Mouse (Mus musculus) erythroid progenitor cell, adult 5-6 weeks (primary cell): ENCODE data around the gene Ergic2. TPM values are rescaled to one million over a fixed set of nuclear protein-coding genes. Genes with fewer than 3 reads are reported as not detected.

Experiments
- total RNA-seq, 2 experiments: library from RNA; stranded (forward) in 1 of 2; stranded (reverse) in 1 of 2; fragments of 150-400 nt in 1 of 2; fragments of 186-747, 209-891 nt in 1 of 2; gene quantifications; 2 replicates each; pipeline versions ENCODE4 v1.2.3 to v1.2.4; 2015 to 2017; ENCODE audit warnings: low replicate concordance in 2 of 2

The Ergic2 gene
- total RNA-seq, 2 experiments from 2014 or later = 181 to 192 TPM

Other genes starting within 250 kb of the Ergic2 start
- gene Far2, start 165.1 kb downstream of the Ergic2 start, total RNA-seq (2015; ENCODE audit: low replicate concordance) = 7.9 and 10.1 TPM in 2 replicates
- gene Far2, start 165.1 kb downstream of the Ergic2 start, total RNA-seq (2017; ENCODE audit: low replicate concordance) = 2.8 and 5.3 TPM in 2 replicates
- 0.42 TPM in 1 of 2 replicates, not detected in the other for gene Tmtc1, start 232.0 kb upstream of the Ergic2 start, total RNA-seq (2015; ENCODE audit: low replicate concordance)
- gene Tmtc1, start 232.0 kb upstream of the Ergic2 start, total RNA-seq (2017; ENCODE audit: low replicate concordance) = 0.26 and 0.45 TPM in 2 replicates